Mouse (Mus musculus): Measurements from ENCODE around the gene Zfp280b.
"Not testable (repeated sequence)": the region's sequence is repeated elsewhere in the genome, so short reads cannot be mapped to it uniquely, and the experiment has no call there.

Gene Zfp280b

DNA sequence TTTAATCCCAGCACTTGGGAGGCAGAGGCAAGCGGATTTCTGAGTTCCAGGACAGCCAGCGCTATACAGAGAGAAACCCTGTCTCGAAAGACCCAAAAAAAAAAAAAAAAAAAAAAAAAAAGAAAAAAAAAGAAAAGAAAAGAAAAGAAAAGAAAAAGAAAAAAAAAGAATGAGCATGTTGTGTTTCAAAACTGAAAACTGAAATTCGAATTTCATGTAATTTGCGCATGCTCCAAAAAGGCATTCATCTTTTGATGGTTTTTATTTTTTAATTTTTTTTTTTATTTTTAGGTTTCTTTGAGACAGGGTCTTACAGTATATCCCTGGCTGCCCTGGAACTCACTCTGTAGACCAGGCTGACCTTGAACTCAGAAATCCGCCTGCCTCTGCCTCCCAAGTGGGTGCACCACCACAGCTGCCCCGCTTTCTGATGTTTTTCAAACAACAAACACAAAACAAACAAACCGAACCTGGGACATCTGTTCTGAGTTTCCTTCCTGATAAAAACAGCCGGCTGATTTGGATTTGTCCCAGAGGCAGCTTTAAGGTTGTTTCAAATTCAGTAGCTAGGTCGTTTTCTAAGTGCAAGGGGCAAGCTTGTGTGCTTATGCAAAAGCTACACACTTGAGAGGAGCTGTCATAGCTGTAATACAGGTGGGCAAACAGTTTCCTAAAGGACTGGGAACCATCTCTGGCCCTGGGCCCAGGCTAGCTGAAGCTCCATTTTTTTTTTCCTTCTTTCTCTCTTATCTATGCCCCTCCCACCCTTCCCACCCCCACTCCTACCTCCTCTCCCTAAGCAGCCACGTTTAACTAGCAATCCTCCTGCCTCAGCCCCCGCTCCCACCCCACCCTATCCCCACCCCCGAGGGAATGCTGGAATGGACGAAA lies 694 bp upstream of the Zfp280b start:
- peak; percentile 32 for DNase-seq

DNA sequence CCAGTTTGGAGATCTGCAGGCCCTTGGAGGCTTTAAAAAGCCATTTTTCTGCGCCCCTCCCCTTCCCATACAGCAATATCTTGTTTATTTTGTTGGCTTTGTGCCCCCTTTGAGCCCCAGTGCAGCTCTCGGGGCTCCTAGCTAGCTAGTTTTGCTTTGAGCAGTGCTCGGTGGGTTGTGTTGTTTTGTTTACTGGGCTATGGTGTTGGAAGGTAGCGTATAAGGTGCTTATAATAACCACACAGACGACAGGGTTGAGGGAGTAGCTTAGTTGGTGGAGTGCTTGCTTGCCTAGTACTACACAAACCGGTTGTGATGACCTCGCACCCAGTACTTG lies 637 bp downstream of the Zfp280b start:
- DNase-seq: peak; percentile 3

DNA sequence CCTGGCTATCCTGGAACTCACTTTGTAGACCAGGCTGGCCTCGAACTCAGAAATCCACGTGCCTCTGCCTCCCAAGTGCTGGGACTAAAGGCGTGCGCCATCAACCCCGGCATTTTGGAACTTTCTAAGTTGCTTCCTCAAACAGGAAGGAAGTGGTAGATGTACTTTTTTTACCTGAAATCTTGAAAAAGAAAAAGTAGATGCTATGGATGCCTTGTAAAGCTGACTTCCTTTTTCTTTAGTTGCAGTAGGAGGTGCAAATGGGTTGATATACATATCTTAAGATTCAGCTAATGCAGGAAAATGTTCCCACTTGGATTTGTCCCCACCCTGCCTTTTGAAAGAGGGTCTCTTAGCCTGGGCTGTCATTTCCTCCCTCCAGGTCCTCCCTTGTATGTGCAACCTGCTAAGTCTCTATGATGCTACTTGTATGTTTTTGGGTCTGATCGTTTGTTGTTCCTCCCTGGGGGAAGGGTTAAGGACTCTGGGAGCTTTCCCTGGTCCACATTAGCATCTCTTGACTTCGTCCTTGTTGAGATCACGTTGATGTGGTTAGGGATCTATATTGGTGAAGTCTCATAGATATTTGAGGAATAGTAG lies 1.7 kb downstream of the Zfp280b start:
- no peak for DNase-seq

DNA sequence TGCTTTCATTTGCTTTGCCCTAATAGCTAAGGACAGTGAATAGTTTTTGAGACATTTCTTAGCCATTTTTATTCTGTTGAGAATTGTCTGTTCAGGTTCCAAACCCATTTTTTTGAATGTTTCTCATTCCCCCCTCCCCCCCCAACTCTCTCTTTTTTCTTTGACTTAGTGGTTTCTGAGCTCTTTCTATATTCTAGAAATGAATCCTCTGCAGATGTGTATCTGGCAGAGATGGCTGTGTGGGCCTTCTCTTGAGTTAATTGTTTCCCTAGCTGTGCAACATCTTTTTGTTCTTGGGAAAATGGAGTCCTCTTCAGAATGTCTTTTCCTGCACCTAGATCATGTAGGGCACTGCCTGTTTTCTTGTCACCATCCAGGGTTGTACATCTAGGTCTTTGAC lies 2.8 kb downstream of the Zfp280b start:
- DNase-seq: no peak

DNA sequence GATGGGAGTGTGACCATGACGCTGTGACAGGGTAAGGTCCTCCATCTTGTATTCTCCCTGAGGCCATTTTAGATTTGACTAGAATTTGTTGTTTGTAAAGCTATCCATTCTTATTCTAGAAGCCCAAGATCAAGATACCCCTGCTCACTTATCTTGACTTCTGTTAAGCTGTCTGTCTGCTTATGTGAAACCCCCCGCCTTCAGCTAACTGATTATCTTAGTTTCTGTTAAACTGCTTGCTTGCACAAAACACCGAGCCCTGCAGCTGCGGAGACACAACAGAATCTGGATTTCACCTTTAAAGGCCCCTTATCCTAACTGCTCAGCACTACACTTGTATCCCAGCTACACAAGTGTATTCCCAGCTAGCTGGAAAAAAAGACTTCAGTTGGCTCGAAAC lies 4.5 kb downstream of the Zfp280b start:
- DNase-seq: no peak

DNA sequence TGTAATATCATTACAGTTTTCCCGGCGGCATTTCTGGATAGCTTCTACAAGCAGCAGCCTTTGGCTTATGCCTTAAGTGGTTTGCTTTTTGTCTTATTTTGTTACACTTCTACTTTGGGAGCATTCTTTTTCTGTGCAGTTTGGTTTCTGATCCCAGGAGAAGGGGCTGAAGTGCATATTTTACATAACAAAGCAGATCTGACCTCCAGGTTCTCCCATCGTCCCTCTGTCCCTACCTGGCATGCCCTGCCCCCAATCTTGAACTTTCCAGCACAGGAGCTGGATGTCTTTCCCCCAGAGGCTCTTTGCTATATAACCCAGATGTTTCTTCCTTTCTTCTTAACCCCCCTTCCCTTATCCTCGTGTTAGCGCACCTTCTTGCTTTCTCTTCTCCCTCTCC lies 12.9 kb downstream of the Zfp280b start:
- DNase-seq: no peak

DNA sequence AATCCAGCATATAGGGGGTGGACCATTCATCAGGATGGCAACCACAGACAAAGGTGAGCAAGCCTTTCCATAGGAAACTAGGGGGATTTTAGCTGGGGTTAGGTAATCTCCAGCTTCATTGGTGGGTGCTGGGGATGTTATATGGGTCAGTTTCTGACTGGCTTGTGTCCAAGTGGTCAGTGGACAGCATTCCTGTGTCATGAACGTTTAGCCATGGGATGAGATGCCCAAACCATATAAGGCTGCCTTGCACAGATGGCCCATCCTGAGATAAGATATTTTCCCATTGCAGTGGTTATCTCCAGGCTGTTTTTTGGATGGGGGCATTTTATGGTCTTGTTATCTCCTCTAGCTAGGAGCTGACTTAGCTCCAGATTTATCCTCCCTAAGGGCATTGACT lies 14.3 kb downstream of the Zfp280b start:
- no peak for DNase-seq

DNA sequence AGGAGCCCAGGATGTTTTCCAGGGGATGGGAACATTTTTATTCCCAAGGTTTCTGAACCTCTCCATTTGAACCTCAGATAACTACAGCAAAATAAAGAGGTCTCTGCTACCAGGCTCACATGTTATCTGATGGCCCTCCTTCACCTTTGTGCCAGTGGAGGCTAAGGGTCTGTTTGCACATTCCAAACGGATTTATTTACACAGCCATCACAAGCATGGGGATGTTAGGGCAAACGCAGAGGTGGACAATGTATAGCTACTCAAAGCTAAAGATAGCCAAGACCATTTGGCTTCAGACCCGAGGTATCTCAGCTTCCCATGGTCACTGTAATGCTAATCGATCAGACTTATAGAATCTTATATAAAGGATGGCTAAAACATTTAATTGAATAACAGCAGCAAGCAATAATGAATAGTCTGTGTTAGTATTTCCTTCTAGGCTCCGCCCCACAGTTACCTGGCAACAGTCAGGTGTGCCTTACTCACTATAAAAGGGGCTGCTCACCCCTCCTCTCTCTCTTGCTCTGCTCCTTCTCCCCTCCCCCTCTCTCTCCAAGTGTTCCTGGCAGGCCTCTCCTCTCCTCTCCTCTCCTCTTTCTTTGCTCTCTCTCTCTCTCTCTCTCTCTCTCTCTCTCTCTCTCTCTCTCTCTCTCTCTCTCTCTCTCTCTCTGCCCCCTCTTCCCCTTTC lies 14.9 kb downstream of the Zfp280b start:
- DNase-seq: peak; percentile 45

DNA sequence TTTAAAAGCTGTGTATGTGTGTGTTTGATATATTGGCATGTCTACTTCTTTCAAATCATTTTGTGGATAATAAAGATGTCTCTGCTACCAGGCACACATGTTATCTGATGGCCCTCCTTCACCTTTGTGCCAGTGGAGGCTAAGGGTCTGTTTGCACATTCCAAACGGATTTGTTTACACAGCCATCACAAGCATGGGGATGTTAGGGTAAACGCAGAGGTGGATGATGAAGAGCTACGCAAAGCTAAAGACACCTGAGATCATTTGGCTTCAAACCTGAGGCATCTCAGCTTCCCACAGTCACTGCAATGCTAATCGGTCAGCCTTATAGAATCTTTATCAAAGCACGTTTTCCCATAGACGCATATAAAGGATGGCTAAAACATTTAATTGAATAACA lies 16.5 kb downstream of the Zfp280b start:
- DNase-seq: no peak

DNA sequence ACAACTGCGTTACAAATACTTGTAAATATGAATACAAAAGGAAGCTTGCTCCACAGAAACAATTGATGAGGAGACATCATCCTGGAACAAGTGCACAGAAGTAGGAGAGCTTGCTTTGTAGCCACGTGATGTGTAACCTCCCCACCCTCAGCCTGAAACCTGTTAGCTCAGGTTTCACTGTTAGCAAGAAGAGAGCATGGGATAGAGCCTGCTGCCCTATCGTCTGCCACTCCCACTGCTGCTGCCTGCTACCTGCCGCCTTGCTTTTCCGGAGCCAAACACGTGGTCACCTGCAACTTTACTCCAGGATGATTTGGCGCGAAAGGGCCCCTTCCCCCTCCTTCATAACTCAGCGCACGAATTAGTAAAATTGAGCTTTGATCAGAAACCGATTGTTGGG lies 19.4 kb downstream of the Zfp280b start:
- DNase-seq: no peak

DNA sequence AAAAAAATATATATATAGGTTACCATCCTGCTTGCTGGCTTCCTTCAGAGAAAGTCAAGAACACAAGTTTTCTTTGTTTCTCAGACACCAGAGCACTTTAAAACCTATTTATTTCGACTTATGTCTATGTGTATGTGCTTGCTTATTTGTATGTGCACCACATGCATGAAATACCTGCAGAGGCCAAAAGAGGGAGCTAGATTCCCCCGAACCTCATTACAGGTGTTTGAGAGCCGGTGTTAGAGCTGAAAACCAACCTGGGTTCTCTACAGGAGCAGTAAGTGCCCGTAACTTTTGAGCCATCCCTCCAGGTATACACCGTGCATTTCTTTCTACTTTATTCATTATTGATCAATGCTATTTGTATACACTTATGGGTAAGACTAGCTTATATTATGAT lies 30.0 kb downstream of the Zfp280b start:
- no peak for DNase-seq

DNA sequence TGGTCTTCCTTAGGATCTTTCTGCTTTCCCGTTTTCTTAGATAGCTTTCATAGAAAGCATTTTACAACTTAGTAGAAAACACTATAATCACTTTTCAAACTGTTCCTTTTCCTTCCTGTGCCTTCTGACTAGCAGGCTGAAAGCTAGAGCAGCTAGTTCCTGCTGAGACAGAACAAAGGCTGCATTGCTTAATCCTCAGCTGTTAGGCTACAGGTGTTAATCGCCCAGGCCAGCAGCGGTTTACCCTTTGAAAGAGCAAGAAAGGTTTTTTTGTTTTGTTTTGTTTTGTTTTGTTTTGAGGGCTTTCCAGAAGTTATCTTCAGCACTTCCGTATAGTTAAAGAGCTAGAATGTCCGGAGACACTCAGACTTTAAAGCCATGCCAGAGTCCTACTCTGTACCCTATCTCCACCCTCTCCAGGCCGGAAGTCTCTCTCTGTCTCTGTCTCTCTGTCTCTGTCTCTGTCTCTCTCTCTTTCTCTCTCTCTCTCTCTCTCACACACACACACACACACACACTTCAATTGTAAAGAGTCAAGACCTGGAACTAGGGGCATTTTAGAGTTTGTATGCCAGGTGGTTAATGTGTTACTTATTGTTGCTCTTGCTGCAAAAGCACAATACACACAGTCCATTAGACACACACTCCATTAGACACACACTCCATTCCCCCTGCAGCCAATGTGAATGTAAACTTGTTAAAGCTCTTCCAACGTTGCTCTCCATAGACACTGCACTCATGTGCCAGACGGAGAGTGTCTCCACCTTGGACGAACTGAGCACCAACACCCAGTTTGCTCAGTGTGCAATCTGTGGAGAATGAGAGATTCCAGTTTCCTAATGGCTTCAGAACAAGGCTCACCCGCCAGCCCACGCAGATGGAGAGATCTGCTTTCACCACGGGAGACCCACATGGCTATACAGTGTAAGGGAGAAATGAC lies 35.5 kb downstream of the Zfp280b start:
- no peak for DNase-seq

DNA sequence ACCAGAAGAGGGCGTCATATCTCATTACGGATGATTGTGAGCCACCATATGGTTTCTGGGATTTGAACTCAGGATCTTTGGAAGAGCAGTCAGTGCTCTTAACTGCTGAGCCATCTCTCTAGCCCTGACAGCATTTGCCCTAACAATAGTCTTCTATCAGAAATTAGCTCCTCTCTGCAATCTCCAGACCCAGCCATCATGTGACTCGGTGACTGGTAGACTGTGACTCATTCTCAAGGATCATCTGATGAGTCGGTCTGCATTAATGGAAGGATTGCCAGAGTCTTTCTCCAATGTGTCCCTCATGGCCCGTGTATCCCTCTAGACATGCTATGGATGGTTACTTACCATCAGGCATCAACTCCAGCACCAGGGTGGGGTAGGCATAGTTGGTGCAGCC lies 39.6 kb downstream of the Zfp280b start:
- not testable (repeated sequence) for DNase-seq

DNA sequence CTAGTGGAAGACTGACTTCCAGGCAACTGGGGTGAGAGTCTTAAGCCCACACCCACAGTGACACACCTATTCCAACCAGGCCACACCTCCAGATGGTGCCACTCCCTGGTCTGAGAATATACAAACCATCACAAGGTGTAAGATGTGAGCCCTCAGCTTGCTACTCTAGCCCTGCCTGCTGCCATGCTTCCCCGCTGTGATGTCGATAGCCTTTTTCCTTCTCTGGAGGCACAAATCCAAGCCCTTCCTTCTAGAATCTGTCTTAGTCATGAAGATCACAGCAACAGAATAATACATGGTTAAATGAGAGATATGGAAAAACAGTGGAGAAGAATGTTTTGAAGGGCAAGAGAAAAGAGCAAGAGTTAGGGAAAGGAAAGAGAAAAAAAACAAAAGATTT lies 44.6 kb downstream of the Zfp280b start:
- DNase-seq: not testable (repeated sequence)
